Mouse (Mus musculus) testis, adult 2 months (tissue): ENCODE results near the gene Cxadr.

Experiments used
- CTCF ChIP-seq: fragments of 200-500 bp; IDR thresholded peaks from 2 replicates; pipeline ENCODE4 v1.5.1; 2012; ENCODE audit warnings: low read depth, mild to moderate bottlenecking, inconsistent platforms, low read length, moderate library complexity; ENCODE audit not compliant: control insufficient read depth, insufficient read depth, insufficient replicate concordance
- POLR2A ChIP-seq: fragments of 200-500 bp; IDR thresholded peaks from 2 replicates; pipeline ENCODE4 v1.6.1; 2012; ENCODE audit warnings: low read depth, mild to moderate bottlenecking, inconsistent platforms, low read length, moderate library complexity; ENCODE audit not compliant: control insufficient read depth

- TF ChIP-seq POLR2A (no peak), CTCF (no peak)
Measured at GRCm38 (mm10) chr16:78283231-78283630, 18.1 kb upstream of the Cxadr start.
